Mouse (Mus musculus): ENCODE measurements around the gene Rtl10.
"Not testable (repeated sequence)": the region's sequence is repeated elsewhere in the genome, so short reads cannot be mapped to it uniquely, and the experiment has no call there.

Rtl10 gene

GRCm38 (mm10) chr16:18482431-18482830 is 16.3 kb upstream of the Rtl10 start:
- no peak for DNase-seq (ENCODE audit: extremely low spot score)

DNA sequence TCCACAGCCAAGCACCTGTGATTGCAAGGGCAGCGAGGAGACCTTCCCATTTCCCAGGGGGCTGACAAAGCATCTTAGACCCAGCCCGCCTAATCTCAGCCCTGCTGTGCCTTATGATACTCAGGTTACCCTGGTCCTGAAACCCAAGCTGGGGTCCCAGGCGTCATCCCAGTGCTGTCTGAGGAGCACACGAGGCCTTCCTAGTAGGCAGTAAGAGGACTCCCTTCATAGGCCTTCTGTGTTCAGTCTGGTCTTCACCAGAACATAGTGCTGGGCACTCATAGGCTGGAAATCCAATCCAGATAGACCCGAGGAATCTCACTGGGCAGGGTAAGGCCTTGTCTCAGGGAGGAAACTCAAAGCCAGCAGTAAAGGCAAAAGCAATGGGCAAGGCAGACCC is 14.9 kb upstream of the Rtl10 start:
- DNase-seq (ENCODE audit: extremely low spot score), result no peak

- no peak for DNase-seq (ENCODE audit: extremely low spot score)
Observed at GRCm38 (mm10) chr16:18484386-18484785, 14.3 kb upstream of the Rtl10 start.

- no peak for DNase-seq (ENCODE audit: extremely low spot score)
Observed at GRCm38 (mm10) chr16:18484794-18485435, 13.8 kb upstream of the Rtl10 start.

GRCm38 (mm10) chr16:18486126-18486525 is 12.6 kb upstream of the Rtl10 start:
- no peak for DNase-seq (ENCODE audit: extremely low spot score)

DNA sequence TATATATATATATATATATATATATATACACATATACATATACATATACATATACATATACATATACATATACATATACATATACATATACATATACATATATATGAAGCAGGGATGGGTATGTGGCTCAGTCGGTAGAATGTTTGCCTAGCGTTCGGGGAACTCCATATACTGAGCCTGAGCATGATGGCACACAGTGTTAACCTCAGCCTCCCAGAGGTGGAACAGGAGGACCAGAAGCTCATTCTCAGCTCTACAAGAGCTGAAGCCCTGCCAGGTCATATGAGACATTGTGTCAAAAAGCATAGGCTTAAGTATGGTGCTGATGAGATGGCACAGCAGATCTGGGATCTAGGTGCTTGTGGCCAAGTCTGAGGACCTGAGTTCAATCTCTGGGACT is 8.4 kb upstream of the Rtl10 start:
- DNase-seq (ENCODE audit: extremely low spot score), result no peak

DNA sequence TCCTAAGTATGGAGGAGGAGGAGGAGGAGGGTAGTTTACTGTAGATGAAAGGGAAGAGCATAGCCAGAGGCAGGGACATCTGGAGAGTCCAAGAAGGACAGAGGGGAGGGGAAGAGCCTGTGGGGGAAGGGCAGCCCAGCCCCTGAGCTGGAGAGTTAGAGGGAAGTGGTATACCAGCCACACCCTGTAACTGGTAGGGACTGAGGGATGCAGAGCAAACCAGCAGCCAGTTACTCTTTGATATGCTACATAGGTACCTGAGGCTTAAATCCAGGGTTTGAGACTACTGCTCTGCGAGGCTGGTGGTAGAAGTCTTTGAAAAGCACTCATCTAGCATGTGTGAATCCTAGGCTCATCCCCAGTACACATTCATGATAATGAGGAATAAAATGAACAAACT is 7.8 kb upstream of the Rtl10 start:
- DNase-seq (ENCODE audit: extremely low spot score), result no peak

DNA sequence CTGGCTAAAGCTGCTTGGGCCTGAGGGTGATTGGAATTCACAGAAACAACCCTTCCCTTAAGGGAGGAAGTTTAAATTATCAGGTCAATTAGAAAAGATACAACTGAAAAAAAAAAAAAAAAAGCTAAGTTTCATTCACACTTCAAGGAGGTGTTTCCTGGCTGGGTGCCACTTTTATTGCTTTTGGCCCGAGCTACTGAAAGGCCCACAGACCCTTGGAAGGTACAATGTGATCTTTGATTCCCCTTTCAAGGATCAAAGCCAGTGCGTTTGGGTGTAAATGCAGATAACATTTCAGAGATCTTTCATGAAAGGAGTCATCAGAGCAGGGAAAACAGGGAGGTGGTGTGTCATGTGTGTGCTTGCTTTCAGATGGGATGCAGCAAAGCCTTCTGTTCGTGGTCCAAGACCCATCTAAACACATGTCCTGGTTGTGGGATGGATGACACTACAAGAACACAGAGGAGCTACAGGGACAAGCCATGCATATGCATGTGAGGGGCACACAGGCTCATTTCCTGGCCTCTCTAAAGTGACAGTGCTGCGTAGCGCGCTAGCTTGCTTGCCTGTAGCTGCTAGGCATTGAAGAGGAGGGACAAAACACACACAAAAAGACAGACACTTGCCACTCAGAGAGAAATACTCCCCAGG is 711 bp upstream of the Rtl10 start:
- DNase-seq (ENCODE audit: extremely low spot score), result no peak

GRCm38 (mm10) chr16:18498996-18499395 is 295 bp downstream of the Rtl10 start:
- no peak for DNase-seq (ENCODE audit: extremely low spot score)

GRCm38 (mm10) chr16:18501531-18501930 is 2.8 kb downstream of the Rtl10 start:
- no peak for DNase-seq (ENCODE audit: extremely low spot score)

DNA sequence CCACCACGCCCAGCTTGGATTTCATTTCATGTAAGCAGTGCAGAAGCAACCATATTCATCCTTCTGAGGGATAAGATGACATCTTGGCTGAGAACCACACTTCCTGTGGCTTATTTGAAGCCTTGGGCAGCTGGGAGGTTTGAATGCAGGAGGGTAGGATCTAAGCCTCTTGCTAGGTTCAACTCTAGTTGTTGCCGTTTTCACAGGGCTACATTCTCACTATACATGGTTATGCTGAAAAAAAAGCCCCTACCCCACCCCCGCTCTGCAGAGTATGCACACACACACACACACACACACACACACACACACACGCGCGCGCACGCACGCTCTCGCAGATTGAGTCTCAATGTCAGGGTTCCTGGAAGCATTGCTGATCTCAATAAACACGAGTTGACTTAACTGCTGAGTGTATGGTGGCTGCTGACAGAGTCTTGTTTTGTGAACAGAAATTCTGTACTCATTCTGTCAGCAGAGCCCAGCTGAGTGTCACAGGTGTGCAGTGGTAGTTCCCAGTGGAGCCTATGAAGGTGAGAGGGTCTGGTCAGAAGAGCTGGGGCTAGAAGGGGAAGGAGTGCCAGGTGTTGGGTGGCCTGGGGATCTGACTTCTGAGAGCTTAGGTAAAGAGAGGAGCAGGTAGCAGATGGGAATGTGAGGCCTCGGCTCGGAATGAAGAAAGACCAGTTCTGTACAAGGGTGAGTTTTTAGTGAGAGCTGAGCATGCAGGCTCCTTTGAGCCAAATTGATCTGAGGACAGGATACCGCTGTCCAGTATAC is 5.1 kb downstream of the Rtl10 start:
- DNase-seq (ENCODE audit: extremely low spot score), result no peak

DNA sequence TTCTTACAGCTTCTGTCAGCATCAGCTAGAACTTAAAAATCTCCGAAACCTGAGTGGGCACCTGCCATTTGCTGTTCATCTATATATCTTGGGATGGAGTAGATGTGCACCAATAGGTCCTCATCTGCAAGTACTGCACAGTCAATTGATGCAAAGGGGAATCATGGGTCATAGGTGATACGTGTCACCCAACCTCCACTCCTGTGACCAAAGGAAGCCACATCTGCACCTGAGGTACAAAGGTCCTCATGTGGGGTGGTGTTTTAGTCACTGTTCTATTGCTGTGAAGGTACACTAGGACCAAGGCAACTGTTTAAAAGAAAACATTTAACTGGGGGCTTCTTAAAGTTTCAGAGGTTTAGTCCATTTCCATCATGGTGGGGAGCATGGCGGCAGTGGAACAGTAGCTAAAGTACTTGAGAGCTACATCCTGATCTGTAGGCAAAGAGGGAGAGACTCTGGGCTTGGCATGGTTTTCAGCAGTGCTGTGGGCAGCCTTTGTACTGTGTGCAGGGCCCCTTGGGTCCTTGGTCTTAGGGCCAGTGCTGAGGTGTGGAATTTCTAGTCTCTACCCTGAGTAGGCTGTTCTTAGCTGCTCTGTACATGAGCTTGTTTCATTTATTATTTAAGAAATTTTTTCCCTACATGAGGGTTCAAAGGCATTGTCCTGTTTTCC is 8.0 kb downstream of the Rtl10 start:
- no peak for DNase-seq (ENCODE audit: extremely low spot score)

GRCm38 (mm10) chr16:18507200-18507549 is 8.5 kb downstream of the Rtl10 start:
- DNase-seq (ENCODE audit: extremely low spot score), result no peak

- no peak for DNase-seq (ENCODE audit: extremely low spot score)
Observed at GRCm38 (mm10) chr16:18511741-18512140, 13.0 kb downstream of the Rtl10 start.

DNA sequence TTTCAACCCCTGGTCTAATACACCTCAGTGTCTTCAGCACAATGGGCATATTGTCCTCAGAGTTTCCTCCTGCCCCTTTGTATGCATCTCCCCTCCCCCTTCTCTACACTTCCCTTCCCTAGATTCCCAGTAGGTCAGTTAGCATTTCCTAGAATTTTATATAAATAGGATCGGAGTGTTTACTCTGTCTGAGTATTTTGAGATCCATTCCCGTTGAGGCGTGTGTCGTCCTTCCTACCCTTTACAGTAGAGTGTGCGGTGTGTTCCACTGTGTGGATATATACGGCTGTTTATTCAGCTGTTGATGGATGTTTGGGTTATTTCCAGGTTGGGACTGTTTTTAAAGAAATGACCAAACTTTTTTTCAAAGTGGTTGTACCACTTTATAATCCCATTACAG is 14.8 kb downstream of the Rtl10 start:
- no peak for DNase-seq (ENCODE audit: extremely low spot score)

GRCm38 (mm10) chr16:18518091-18518490 is 19.4 kb downstream of the Rtl10 start:
- DNase-seq (ENCODE audit: extremely low spot score), result no peak

GRCm38 (mm10) chr16:18523563-18524245 is 25.0 kb downstream of the Rtl10 start:
- no peak for DNase-seq (ENCODE audit: extremely low spot score)

DNA sequence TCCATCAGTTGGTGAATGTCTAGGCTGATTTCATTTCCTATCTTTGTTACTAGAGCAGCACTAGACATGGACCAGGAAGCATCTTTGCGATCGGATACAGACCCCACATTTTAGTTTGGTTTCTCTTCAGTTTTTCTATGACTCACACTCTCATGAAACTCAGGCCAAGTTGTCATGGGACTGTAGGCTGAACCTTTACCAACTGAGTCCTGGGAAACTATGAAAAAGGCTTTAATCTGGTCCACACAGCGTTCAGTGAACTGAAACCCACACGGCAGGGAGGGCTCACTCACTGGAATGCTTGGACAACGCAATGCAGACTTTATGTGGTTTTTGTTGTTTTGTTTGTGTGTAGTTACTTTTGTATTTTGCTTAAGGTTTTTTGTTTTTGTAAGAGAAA is 30.0 kb downstream of the Rtl10 start:
- no peak for DNase-seq (ENCODE audit: extremely low spot score)

- DNase-seq (ENCODE audit: extremely low spot score), result not testable (repeated sequence)
Observed at GRCm38 (mm10) chr16:18533061-18533460, 34.4 kb downstream of the Rtl10 start.

GRCm38 (mm10) chr16:18537407-18537990 is 38.8 kb downstream of the Rtl10 start:
- no peak for DNase-seq (ENCODE audit: extremely low spot score)

- no peak for DNase-seq (ENCODE audit: extremely low spot score)
Observed at GRCm38 (mm10) chr16:18539281-18539680, 40.6 kb downstream of the Rtl10 start.
